Mouse (Mus musculus) hindbrain, embryonic 16.5 days (tissue): ENCODE data around the gene Kcnd3. TPM values are rescaled to one million over a fixed set of nuclear protein-coding genes. Genes with fewer than 3 reads are reported as not detected.

ENCODE experiments used
- ATAC-seq: fragments of 200-750 bp; cut with Nextera tagmentation; 2 replicates; pipeline ENCODE4 v1.8.0; 2017; ENCODE audit warnings: moderate TSS enrichment, moderate library complexity
- H3K27ac ChIP-seq: fragments of 300-500 bp; sonication (generic); 2 replicates; pipeline ENCODE4 v1.5.1; 2014; ENCODE audit warnings: low read depth, mild to moderate bottlenecking, control low read depth, low read length, moderate library complexity
- H3K27me3 ChIP-seq: fragments of 300-500 bp; sonication (generic); replicated peaks from 2 replicates; pipeline ENCODE4 v1.6.1; 2014; ENCODE audit warnings: low read length; ENCODE audit not compliant: control insufficient read depth, insufficient read depth
- H3K36me3 ChIP-seq: fragments of 300-500 bp; sonication (generic); 2 replicates; pipeline ENCODE4 v1.6.1; 2014; ENCODE audit warnings: mild to moderate bottlenecking, low read length, moderate library complexity, mixed read lengths; ENCODE audit not compliant: control insufficient read depth, insufficient read depth
- H3K4me1 ChIP-seq: fragments of 300-500 bp; sonication (generic); 2 replicates; pipeline ENCODE4 v1.6.1; 2014; ENCODE audit warnings: low read depth, low read length; ENCODE audit not compliant: control insufficient read depth, insufficient read depth
- H3K4me2 ChIP-seq: fragments of 300-500 bp; sonication (generic); 2 replicates; pipeline ENCODE4 v1.6.1; 2014; ENCODE audit warnings: mild to moderate bottlenecking, low read length, control low read depth, moderate library complexity
- H3K4me3 ChIP-seq: fragments of 300-500 bp; sonication (generic); 2 replicates; pipeline ENCODE4 v1.5.1; 2014; ENCODE audit warnings: mild to moderate bottlenecking, low read length, control low read depth, moderate library complexity
- H3K9ac ChIP-seq: fragments of 300-500 bp; sonication (generic); 2 replicates; pipeline ENCODE4 v1.6.1; 2014; ENCODE audit warnings: low read depth, mild to moderate bottlenecking, control low read depth, low read length, moderate library complexity
- H3K9me3 ChIP-seq: fragments of 300-500 bp; sonication (generic); 2 replicates; pipeline ENCODE4 v1.6.1; 2014; ENCODE audit warnings: mild to moderate bottlenecking, low read length, moderate library complexity; ENCODE audit not compliant: control insufficient read depth
- WGBS: fragments of 180-500 bp; shearing (Covaris S2); extraction: QIAGEN DNeasy Blood & Tissue Kit; methylation state at CpG from one replicate; pipeline ENCODE4 v1.1.7; 2014; 5-methylcytosine and 5-hydroxymethylcytosine counted together
- polyA plus RNA-seq: library from polyadenylated mRNA; unstranded; fragments of >200 nt; fragmentation: Nextera tagmentation; extraction: Ambion mirVana; gene quantifications from 2 replicates; pipeline ENCODE4 v1.2.1, GENCODE M21; 2015

The Kcnd3 gene
- polyA plus RNA-seq, 1 experiment from 2014 or later, result 9.1 TPM

DNA sequence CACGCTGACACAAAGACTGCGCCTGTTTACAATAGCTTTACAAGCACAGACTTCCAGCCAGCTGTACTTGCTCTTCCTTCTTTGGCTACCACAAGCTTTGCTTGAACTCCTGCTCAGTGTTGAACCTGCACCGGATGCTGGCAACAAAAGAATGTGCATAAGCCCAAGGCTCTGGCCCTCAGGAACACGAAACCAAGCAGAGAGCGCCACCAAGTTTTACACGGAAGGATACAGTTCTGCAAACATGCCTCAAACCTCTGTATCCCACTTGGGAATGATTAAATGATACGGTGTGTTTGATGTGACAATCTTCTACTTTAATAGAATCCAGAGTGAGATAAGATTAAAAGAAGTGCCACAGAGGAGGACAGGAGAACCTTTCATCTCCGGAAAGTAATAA lies 210.9 kb downstream of the Kcnd3 start:
- Histone ChIP-seq H3K4me1 (no peaks in the 10 kb centered on the region), H3K27ac (no peak overlapping the region), H3K4me2 (no peak overlapping the region), H3K27me3 (no peaks in the 10 kb centered on the region), H3K36me3 (no peaks in the 10 kb centered on the region; the same call in 1 of the 2 replicates), H3K4me3 (no peak overlapping the region), H3K9ac (no peak overlapping the region), H3K9me3 (no peaks in the 10 kb centered on the region)
- WGBS, result 80% methylated on average over 8 of the region's 8 CpGs
- no peak for ATAC-seq

DNA sequence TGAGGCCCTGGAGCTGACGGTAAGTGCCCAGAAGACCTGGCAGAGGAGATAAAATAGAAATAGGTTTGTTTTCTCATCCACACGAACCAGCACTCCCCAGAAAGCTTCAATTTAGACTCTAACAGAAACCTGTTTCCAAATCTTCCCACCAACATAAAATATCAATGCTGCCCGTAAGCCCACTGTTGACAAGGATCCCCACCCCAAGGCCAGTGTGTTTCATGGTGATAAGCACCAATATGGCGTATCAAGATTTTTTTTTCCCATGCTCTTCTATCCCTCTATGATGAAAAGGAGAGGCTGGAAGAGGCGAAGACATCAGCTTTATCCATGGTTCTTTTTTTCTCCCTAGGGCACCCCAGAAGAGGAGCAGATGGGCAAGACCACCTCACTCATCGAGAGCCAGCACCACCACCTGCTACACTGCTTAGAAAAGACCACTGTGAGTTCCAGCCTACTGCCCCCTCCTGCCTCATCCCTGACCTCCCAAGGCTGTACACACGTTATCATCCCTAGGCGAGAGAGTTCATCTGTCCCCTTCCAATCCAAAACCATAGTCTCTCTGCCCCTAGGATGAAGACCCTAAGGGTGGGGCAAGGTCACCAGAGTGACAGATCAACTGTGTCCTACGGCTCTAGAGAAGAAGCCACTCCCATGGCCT lies 213.1 kb downstream of the Kcnd3 start:
- H3K4me2 ChIP-seq, result no peak overlapping the region
- H3K9me3 ChIP-seq, result no peaks in the 10 kb centered on the region
- no peaks in the 10 kb centered on the region for H3K27me3 ChIP-seq
- no peak overlapping the region for H3K9ac ChIP-seq
- H3K4me3 ChIP-seq, result no peak overlapping the region
- ATAC-seq, result no peak
- H3K4me1 ChIP-seq, result no peaks in the 10 kb centered on the region
- H3K27ac ChIP-seq, result no peak overlapping the region
- H3K36me3 ChIP-seq, result peaks cover 2% of the 10 kb centered on the region
- WGBS, result 90% methylated on average over 9 of the region's 9 CpGs

DNA sequence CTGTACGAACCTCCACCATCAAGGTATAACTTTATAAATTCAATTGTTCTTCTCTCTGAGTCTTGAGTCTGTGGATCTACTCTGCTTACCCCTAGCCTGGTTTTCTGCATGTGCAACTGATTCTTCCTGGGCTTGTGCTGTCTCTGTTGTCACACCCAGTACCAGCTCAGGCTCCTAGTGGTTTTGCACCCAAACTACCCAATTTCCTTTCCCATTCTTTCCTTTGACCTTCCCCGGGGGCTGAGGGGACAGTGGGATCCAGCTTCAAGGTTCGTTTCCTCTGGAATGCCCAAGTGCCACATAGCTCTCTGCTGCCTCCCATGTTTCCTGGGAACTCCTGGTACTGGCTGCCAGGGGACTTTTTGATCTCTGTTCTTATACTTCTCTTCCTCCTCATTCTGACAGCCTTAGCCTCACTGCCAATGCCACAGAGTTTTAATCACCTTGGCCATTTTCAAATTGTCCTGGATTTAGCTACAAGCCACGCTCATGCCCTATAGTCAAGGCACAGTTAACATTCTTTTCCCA lies 214.9 kb downstream of the Kcnd3 start:
- Histone ChIP-seq H3K4me2 (no peak overlapping the region), H3K27me3 (no peaks in the 10 kb centered on the region), H3K4me3 (no peak overlapping the region), H3K27ac (no peak overlapping the region), H3K9ac (no peak overlapping the region), H3K4me1 (no peaks in the 10 kb centered on the region), H3K9me3 (no peaks in the 10 kb centered on the region), H3K36me3 (peaks cover 4% of the 10 kb centered on the region)
- no peak for ATAC-seq
- 68% methylated on average over 4 of the region's 4 CpGs for whole genome bisulfite sequencing

DNA sequence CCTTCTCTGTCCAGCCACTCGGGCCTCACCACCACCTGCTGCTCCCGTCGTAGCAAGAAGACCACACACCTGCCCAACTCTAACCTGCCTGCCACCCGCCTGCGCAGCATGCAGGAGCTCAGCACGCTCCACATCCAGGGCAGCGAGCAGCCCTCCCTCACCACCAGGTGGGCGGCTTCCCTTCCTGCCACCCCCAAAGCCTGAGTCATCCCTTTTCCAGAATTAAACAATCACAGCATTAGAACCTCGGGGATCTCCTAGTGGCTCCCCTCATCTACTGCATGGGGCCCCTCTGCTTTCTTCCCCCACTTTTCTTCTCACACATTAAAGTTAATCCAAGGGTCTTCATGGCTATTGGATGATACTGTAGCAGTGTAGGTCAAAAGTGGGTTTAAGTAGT lies 216.0 kb downstream of the Kcnd3 start:
- ATAC-seq, result no peak
- H3K9me3 ChIP-seq, result no peaks in the 10 kb centered on the region
- H3K27ac ChIP-seq, result no peak overlapping the region
- no peak overlapping the region for H3K4me2 ChIP-seq
- no peaks in the 10 kb centered on the region for H3K4me1 ChIP-seq
- peaks cover 4% of the 10 kb centered on the region for H3K36me3 ChIP-seq
- no peaks in the 10 kb centered on the region for H3K27me3 ChIP-seq
- H3K9ac ChIP-seq, result no peak overlapping the region
- 54% methylated on average over 9 of the region's 9 CpGs for WGBS
- no peak overlapping the region for H3K4me3 ChIP-seq

DNA sequence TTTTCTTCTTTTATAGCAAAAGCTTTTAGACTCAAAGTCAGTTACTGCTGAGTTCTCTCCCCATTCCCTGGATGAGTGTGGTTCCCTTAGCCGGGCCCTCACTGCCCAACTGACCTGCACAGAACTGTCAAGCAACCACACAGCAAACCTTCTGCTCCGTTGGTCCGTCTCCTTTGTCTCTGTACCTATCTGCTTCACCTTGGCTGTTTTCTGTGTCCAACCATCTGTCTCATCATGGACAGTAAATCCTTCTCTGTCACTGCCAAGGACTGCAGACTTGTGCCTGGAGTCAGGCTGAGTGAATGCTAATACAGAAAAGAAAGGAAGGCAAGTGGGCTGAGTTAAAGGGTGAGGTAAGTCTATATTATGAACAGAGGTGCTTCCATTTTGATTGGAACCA lies 217.6 kb downstream of the Kcnd3 start:
- no peak overlapping the region for H3K4me3 ChIP-seq
- no peaks in the 10 kb centered on the region for H3K27me3 ChIP-seq
- ATAC-seq, result no peak
- no peak overlapping the region for H3K27ac ChIP-seq
- no peak overlapping the region for H3K4me2 ChIP-seq
- H3K36me3 ChIP-seq, result peaks cover 4% of the 10 kb centered on the region
- H3K9ac ChIP-seq, result no peak overlapping the region
- 89% methylated on average over 3 of the region's 3 CpGs for WGBS
- no peaks in the 10 kb centered on the region for H3K9me3 ChIP-seq
- no peaks in the 10 kb centered on the region for H3K4me1 ChIP-seq

DNA sequence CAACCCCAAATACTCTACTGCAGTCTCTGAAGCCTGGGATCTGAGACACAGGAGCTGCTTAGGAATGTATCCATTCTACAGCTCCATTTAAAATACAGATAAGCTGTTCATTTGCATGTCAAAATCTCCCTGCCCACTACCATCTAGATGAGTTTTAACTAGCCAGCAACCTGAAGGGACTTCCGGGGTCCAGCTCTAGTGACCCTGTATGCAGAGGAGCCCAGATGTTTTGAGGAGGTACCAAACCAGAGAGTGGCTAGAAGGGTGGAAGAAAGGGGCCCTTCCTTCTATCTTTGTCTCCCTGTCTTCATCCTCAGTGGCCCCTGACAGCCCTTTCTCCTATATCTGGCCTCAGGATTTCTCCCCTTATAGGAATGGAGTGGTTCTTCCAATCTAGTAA lies 218.7 kb downstream of the Kcnd3 start:
- no peak for ATAC-seq
- Histone ChIP-seq H3K27ac (no peak overlapping the region), H3K4me2 (no peak overlapping the region), H3K36me3 (peaks cover 4% of the 10 kb centered on the region; the same call in 1 of the 2 replicates), H3K4me3 (no peak overlapping the region), H3K9me3 (no peaks in the 10 kb centered on the region), H3K27me3 (no peaks in the 10 kb centered on the region), H3K4me1 (no peaks in the 10 kb centered on the region), H3K9ac (no peak overlapping the region)
- WGBS, result 89% methylated on average over 1 of the region's 1 CpGs

DNA sequence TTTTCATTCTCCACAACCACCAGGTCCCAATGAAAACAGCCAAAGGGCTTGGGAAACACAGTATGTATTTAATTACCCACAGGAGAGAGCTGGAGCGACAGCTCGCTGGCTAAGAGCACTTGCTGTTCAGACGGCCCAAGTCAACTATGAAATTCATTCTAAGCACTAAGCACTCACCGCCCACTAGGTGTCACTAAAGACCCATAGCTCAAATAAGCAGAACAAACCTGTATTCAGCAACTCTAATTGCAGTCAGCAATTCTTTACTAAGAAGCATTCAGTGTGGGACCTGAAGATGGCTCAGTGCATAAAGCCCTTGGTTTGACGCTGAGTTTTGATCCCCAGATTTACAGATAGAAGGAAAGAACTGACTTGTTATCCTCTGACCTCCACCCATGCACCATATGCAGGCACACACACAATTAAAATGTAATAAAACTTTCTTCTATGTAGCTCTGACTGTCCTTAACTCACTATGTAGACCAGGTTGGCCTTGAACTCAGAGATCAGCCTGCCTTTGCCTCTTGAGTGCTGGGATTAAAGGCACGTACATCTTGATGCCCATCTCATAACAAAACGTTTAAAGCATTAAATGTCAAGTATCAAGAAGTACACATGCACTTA lies 222.6 kb downstream of the Kcnd3 start:
- Histone ChIP-seq H3K4me1 (no peaks in the 10 kb centered on the region), H3K27ac (no peak overlapping the region), H3K4me3 (no peak overlapping the region), H3K27me3 (no peaks in the 10 kb centered on the region), H3K9me3 (no peaks in the 10 kb centered on the region), H3K9ac (no peak overlapping the region), H3K36me3 (peaks cover 16% of the 10 kb centered on the region), H3K4me2 (no peak overlapping the region)
- ATAC-seq, result peak; percentile 91
- 19% methylated on average over 7 of the region's 7 CpGs for WGBS

DNA sequence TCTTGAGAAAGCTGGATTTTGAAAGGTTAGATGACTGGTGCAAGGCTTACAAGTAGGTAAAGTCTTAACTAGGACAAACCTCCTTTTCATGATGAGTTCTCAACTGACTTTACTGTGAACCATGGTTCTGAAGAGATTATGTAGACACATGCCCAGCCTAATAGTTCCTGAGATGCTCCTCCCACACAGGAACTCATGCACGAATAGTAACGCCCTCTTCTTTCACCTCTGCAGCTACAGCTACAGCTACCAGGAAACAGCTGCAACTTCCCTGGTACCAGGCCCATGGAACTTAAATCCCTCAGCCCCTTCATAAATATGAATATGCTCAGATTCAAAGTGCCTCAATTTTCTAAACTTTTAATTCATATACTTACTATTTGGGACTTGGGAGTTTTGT lies 223.8 kb downstream of the Kcnd3 start:
- Histone ChIP-seq H3K9me3 (no peaks in the 10 kb centered on the region), H3K4me1 (no peaks in the 10 kb centered on the region), H3K27me3 (no peaks in the 10 kb centered on the region), H3K36me3 (peaks cover 12% of the 10 kb centered on the region), H3K4me3 (no peak overlapping the region), H3K27ac (no peak overlapping the region), H3K9ac (no peak overlapping the region), H3K4me2 (no peak overlapping the region)
- ATAC-seq, result no peak
- 43% methylated on average over 2 of the region's 2 CpGs for WGBS

DNA sequence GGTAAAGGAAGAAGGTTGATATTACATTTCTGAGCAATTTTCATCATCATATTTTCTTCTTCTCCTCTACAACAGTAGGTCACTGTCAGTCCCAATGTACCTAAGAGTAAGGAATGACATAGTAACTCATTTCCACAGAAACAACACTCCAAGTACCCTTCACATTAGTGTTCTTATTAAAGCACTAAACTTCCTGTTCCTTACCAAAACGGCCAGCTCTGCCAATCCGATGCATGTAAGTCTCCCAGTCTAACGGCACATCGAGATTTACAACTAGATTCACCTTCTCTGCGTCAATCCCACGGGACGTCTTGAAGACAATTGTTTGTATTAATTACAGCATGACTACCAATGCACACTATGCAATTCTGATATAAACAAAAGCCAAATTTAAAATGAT lies 228.2 kb downstream of the Kcnd3 start:
- 89% methylated on average over 7 of the region's 7 CpGs for WGBS
- no peak for ATAC-seq
- Histone ChIP-seq H3K27me3 (no peaks in the 10 kb centered on the region), H3K9ac (no peak overlapping the region), H3K4me2 (no peak overlapping the region), H3K27ac (no peak overlapping the region), H3K9me3 (no peaks in the 10 kb centered on the region), H3K4me1 (no peaks in the 10 kb centered on the region), H3K4me3 (no peak overlapping the region), H3K36me3 (peaks cover 12% of the 10 kb centered on the region)
